Mouse (Mus musculus) left cerebral cortex, adult 2 months (tissue): ENCODE results near the gene Gm19668. TPM values are rescaled to one million over a fixed set of nuclear protein-coding genes. Genes with fewer than 3 reads are reported as not detected.
A peak's percentile ranks its signal among the peaks of the same experiment; 100 is the strongest.
"Not testable (repeated sequence)": the region's sequence is repeated elsewhere in the genome, so short reads cannot be mapped to it uniquely, and the experiment has no call there.

ENCODE experiments used
- DNase-seq, 2 experiments: peaks; one replicate each; pipeline ENCODE4 v3.0.0; 2021 to 2022; ENCODE audit warnings: low spot score in 2 of 2, mixed read lengths in 1 of 2; ENCODE audit errors: extremely low spot score in 1 of 2
- H3K27ac ChIP-seq: fragments of 200-600 bp; 2 replicates; pipeline ENCODE4 v1.8.1; 2022
- H3K4me3 ChIP-seq: fragments of 200-600 bp; 2 replicates; pipeline ENCODE4 v1.8.1; 2022
- CTCF ChIP-seq: fragments of 200-600 bp; IDR thresholded peaks from 2 replicates; pipeline ENCODE4 v1.8.1; 2022; ENCODE audit warnings: antibody characterized with exemption, mild to moderate bottlenecking, moderate library complexity
- intact Hi-C: fragments of 180-260 bp; cut with DNase I; formaldehyde crosslinking; loops from one replicate; pipeline ENCODE4 v1.15.1; 2025
- long read RNA-seq, 2 experiments: library from polyadenylated mRNA; stranded (forward); transcript quantifications; one replicate each; pipeline ENCODE4 v2.0.0; 2021; ENCODE audit warnings: borderline mapping rate in 2 of 2
- total RNA-seq, 2 experiments: library from RNA; stranded (reverse); gene quantifications; 2 replicates each; pipeline ENCODE4 v1.2.3; 2021

The Gm19668 gene
- total RNA-seq: not detected
- long read RNA-seq, experiment 1: 0 reads
- long read RNA-seq, experiment 2: 0 reads

GRCm38 (mm10) chr10:77798921-77799508 is at the start of gene Gm19668:
Gene Gm19668, minus strand, starts transcription at chr10:77799133.
- intact Hi-C loops: loop anchor here (5.0 kb wide), 1 partner anchor 63 kb away; the partner anchor contains the start of gene Gm3285
- Histone ChIP-seq H3K4me3 (no peak within 1 kb of the TSS), H3K27ac (no peak within 1 kb of the TSS)
- no peak for TF ChIP-seq CTCF
- no peak for DNase-seq

- no peak for DNase-seq
- TF ChIP-seq CTCF: no peak
- H3K4me3 ChIP-seq: no peak overlapping the region
- no peak overlapping the region for H3K27ac ChIP-seq
- intact Hi-C loops: no loop called here
Measured at GRCm38 (mm10) chr10:77847538-77847937, 48.6 kb upstream of the Gm19668 start.

- no peak for DNase-seq
- Histone ChIP-seq H3K27ac (no peak overlapping the region), H3K4me3 (no peak overlapping the region)
- intact Hi-C loops: no loop called here
- no peak for TF ChIP-seq CTCF
Measured at GRCm38 (mm10) chr10:77846961-77847360, 48.0 kb upstream of the Gm19668 start.

GRCm38 (mm10) chr10:77846503-77846902 is 47.6 kb upstream of the Gm19668 start, which contains the start of gene Gm36176:
Gene Gm36176, plus strand, starts transcription at chr10:77846803.
- DNase-seq: no peak
- intact Hi-C loops: no loop called here
- TF ChIP-seq CTCF: no peak
- Histone ChIP-seq H3K27ac (no peak within 1 kb of the TSS), H3K4me3 (no peak within 1 kb of the TSS)

GRCm38 (mm10) chr10:77839006-77839405 is 40.1 kb upstream of the Gm19668 start:
- TF ChIP-seq CTCF: no peak
- intact Hi-C loops: no loop called here
- no peak overlapping the region for H3K4me3 ChIP-seq
- H3K27ac ChIP-seq: no peak overlapping the region
- DNase-seq: no peak

GRCm38 (mm10) chr10:77835647-77836046 is 36.7 kb upstream of the Gm19668 start, which contains the start of gene Krtap10-10:
Gene Krtap10-10, plus strand, starts transcription at chr10:77835947.
- peak; percentile 13 to 22 for DNase-seq
- Histone ChIP-seq H3K4me3 (no peak within 1 kb of the TSS), H3K27ac (no peak within 1 kb of the TSS)
- intact Hi-C loops: no loop called here
- no peak for TF ChIP-seq CTCF

- TF ChIP-seq CTCF: no peak
- no peak for DNase-seq
- H3K4me3 ChIP-seq: no peak within 1 kb of the TSS
- intact Hi-C loops: no loop called here
- H3K27ac ChIP-seq: no peak within 1 kb of the TSS
Measured at GRCm38 (mm10) chr10:77826951-77827350, 28.0 kb upstream of the Gm19668 start, which contains the start of gene Krtap10-4. Gene Krtap10-4, minus strand, starts transcription at chr10:77827095.

- DNase-seq: no peak
- TF ChIP-seq CTCF: no peak
- Histone ChIP-seq H3K4me3 (no peak overlapping the region), H3K27ac (no peak overlapping the region)
- intact Hi-C loops: no loop called here
Measured at GRCm38 (mm10) chr10:77819203-77819602, 20.3 kb upstream of the Gm19668 start.

- Histone ChIP-seq H3K27ac (no peak overlapping the region), H3K4me3 (no peak overlapping the region)
- no peak for DNase-seq
- intact Hi-C loops: no loop called here
- no peak for TF ChIP-seq CTCF
Measured at GRCm38 (mm10) chr10:77818523-77818922, 19.6 kb upstream of the Gm19668 start.

- intact Hi-C loops: no loop called here
Measured at GRCm38 (mm10) chr10:77815514-77815913, 16.6 kb upstream of the Gm19668 start.

GRCm38 (mm10) chr10:77814382-77814781 is 15.4 kb upstream of the Gm19668 start, which contains the start of gene Gm2696:
Gene Gm2696, plus strand, starts transcription at chr10:77814682.
- intact Hi-C loops: no loop called here
- no peak for DNase-seq
- Histone ChIP-seq H3K27ac (no peak within 1 kb of the TSS), H3K4me3 (no peak within 1 kb of the TSS)
- no peak for TF ChIP-seq CTCF

More at GRCm38 (mm10) chr10:77815514-77815913, 16.6 kb upstream of the Gm19668 start:
- H3K27ac ChIP-seq: no peak overlapping the region
- TF ChIP-seq CTCF: peak; percentile 52
- H3K4me3 ChIP-seq: no peak overlapping the region
- peak in 1 of 2 experiments; percentile 21 for DNase-seq

GRCm38 (mm10) chr10:77811743-77812142 is 12.8 kb upstream of the Gm19668 start, which contains the start of gene Gm9507:
Gene Gm9507, minus strand, starts transcription at chr10:77811843.
- no peak within 1 kb of the TSS for H3K4me3 ChIP-seq
- intact Hi-C loops: no loop called here
- no peak for TF ChIP-seq CTCF
- no peak within 1 kb of the TSS for H3K27ac ChIP-seq
- no peak for DNase-seq

GRCm38 (mm10) chr10:77804095-77804494 is 5.2 kb upstream of the Gm19668 start:
- intact Hi-C loops: no loop called here
- no peak for DNase-seq
- Histone ChIP-seq H3K4me3 (no peak overlapping the region), H3K27ac (no peak overlapping the region)
- TF ChIP-seq CTCF: no peak

GRCm38 (mm10) chr10:77798164-77798920 is 591 bp downstream of the Gm19668 start:
- not testable (repeated sequence) for H3K4me3 ChIP-seq, H3K27ac ChIP-seq, DNase-seq
- intact Hi-C loops: loop anchor here (5.0 kb wide), 1 partner anchor 64 kb away; the partner anchor contains the start of gene Gm3285
